Mouse (Mus musculus) CH12.LX (cell line): ENCODE results near the gene Ank2. TPM values are rescaled to one million over a fixed set of nuclear protein-coding genes. Genes with fewer than 3 reads are reported as not detected.

Experiments
- DNase-seq: peaks from one replicate; pipeline ENCODE4 v3.0.0-alpha.2; 2013; ENCODE audit errors: extremely low read depth
- H3K27ac ChIP-seq: 2 replicates; pipeline ENCODE4 v1.5.1; 2012; ENCODE audit warnings: low read depth, mild to moderate bottlenecking, control low read depth, moderate library complexity; ENCODE audit not compliant: insufficient read depth
- H3K27me3 ChIP-seq: replicated peaks from 2 replicates; pipeline ENCODE3; 2012; ENCODE audit warnings: inconsistent platforms
- H3K36me3 ChIP-seq, 2 experiments: replicated peaks in 1 of 2; 2 replicates each; pipeline versions ENCODE3 to v1.6.1; 2012; ENCODE audit warnings: inconsistent platforms in 1 of 2, low read length in 1 of 2, mild to moderate bottlenecking in 1 of 2, mixed read lengths in 1 of 2, moderate library complexity in 1 of 2; ENCODE audit not compliant: control insufficient read depth in 1 of 2, insufficient read depth in 1 of 2
- H3K4me1 ChIP-seq, 2 experiments: 2 replicates each; pipeline ENCODE4 v1.6.1; 2012; ENCODE audit warnings: inconsistent platforms in 1 of 2, moderate library complexity in 1 of 2; ENCODE audit not compliant: insufficient read depth in 2 of 2, control insufficient read depth in 1 of 2
- H3K4me2 ChIP-seq: 2 replicates; pipeline ENCODE4 v1.6.1; 2012; ENCODE audit warnings: low read depth, mild to moderate bottlenecking, control low read depth; ENCODE audit not compliant: poor library complexity, insufficient read depth, severe bottlenecking
- H3K4me3 ChIP-seq, 3 experiments: fragments of 150-350 bp in 1 of 3; sonication (generic) in 1 of 3; replicated peaks in 1 of 3; 2 replicates each; pipeline versions ENCODE3 to v1.5.1; 2011 to 2012; ENCODE audit warnings: low read depth in 2 of 3, low read length in 2 of 3, mild to moderate bottlenecking in 2 of 3, moderate library complexity in 2 of 3, control low read depth in 1 of 3, improper control_type of control experiment in 1 of 3, inconsistent platforms in 1 of 3, mixed read lengths in 1 of 3; ENCODE audit not compliant: poor library complexity in 1 of 3
- H3K79me2 ChIP-seq: replicated peaks from 2 replicates; pipeline ENCODE4 v1.6.1; 2012; ENCODE audit warnings: mild to moderate bottlenecking, moderate library complexity; ENCODE audit not compliant: control insufficient read depth, poor library complexity, insufficient read depth, severe bottlenecking; ENCODE audit errors: extremely low read depth
- H3K9ac ChIP-seq: 2 replicates; pipeline ENCODE4 v1.6.1; 2012; ENCODE audit warnings: low read depth, mild to moderate bottlenecking, control low read depth, moderate library complexity; ENCODE audit not compliant: insufficient read depth
- H3K9me3 ChIP-seq: replicated peaks from 2 replicates; pipeline ENCODE3; 2012; ENCODE audit warnings: low read length, inconsistent platforms, mixed read lengths
- CTCF ChIP-seq, 2 experiments: IDR thresholded peaks in 1 of 2; conservative IDR thresholded peaks in 1 of 2; 2 replicates each; pipeline ENCODE4 v1.5.1; 2011 to 2012; ENCODE audit warnings: low read depth in 2 of 2, low read length in 2 of 2, improper control_type of control experiment in 1 of 2, inconsistent platforms in 1 of 2, mild to moderate bottlenecking in 1 of 2, moderate library complexity in 1 of 2
- GABPA ChIP-seq: IDR thresholded peaks from 2 replicates; pipeline ENCODE4 v1.6.1; 2012; ENCODE audit warnings: low read depth, low read length, improper control_type of control experiment, inconsistent platforms; ENCODE audit not compliant: insufficient replicate concordance
- IRF4 ChIP-seq: IDR thresholded peaks from 2 replicates; pipeline ENCODE4 v1.6.1; 2014; ENCODE audit warnings: low read depth, mild to moderate bottlenecking, inconsistent platforms, low read length, improper control_type of control experiment
- JUN ChIP-seq: IDR thresholded peaks from 2 replicates; pipeline ENCODE4 v1.6.1; 2011; ENCODE audit warnings: low read depth, mild to moderate bottlenecking, low read length, improper control_type of control experiment, moderate library complexity; ENCODE audit not compliant: insufficient read depth
- JUND ChIP-seq: conservative IDR thresholded peaks from 2 replicates; pipeline ENCODE4 v1.6.1; 2011; ENCODE audit warnings: low read depth, low read length, improper control_type of control experiment
- KAT2A ChIP-seq: IDR thresholded peaks from 2 replicates; pipeline ENCODE4 v1.6.1; 2012; ENCODE audit warnings: low read length, improper control_type of control experiment, inconsistent platforms; ENCODE audit not compliant: insufficient replicate concordance
- MAZ ChIP-seq: IDR thresholded peaks from 2 replicates; pipeline ENCODE4 v1.6.1; 2012; ENCODE audit warnings: low read depth, mild to moderate bottlenecking, inconsistent platforms, low read length, improper control_type of control experiment, moderate library complexity
- MXI1 ChIP-seq: IDR thresholded peaks from 2 replicates; pipeline ENCODE4 v1.6.1; 2011; ENCODE audit warnings: mild to moderate bottlenecking, low read depth, low read length, improper control_type of control experiment
- PAX5 ChIP-seq: IDR thresholded peaks from 2 replicates; pipeline ENCODE4 v1.6.1; 2012; ENCODE audit warnings: low read length, inconsistent platforms, mixed read lengths
- RAD21 ChIP-seq: IDR thresholded peaks from 2 replicates; pipeline ENCODE4 v1.6.1; 2011; ENCODE audit warnings: low read depth, mild to moderate bottlenecking, low read length, improper control_type of control experiment, moderate library complexity
- SIN3A ChIP-seq: IDR thresholded peaks from 2 replicates; pipeline ENCODE4 v1.6.1; 2012; ENCODE audit warnings: low read length, improper control_type of control experiment, inconsistent platforms
- USF1 ChIP-seq: IDR thresholded peaks from 2 replicates; pipeline ENCODE4 v1.6.1; 2014; ENCODE audit warnings: low read depth, mild to moderate bottlenecking, inconsistent platforms, low read length, improper control_type of control experiment
- USF2 ChIP-seq: conservative IDR thresholded peaks from 2 replicates; pipeline ENCODE4 v1.6.1; 2011; ENCODE audit warnings: low read depth, low read length, improper control_type of control experiment
- ZKSCAN1 ChIP-seq: IDR thresholded peaks from 2 replicates; pipeline ENCODE4 v1.6.1; 2012; ENCODE audit warnings: low read depth, inconsistent platforms, low read length, improper control_type of control experiment, borderline replicate concordance
- ZNF384 ChIP-seq: IDR thresholded peaks from 2 replicates; pipeline ENCODE4 v1.6.1; 2012; ENCODE audit warnings: low read depth, low read length, improper control_type of control experiment, inconsistent platforms
- dilution Hi-C: fragments of 300-500 bp; cut with MboI; formaldehyde crosslinking; loops from 2 replicates; pipeline ENCODE4 v1.14.3; 2020; ENCODE audit warnings: low sequenced_read_pairs; ENCODE audit not compliant: extremely low pct_unique_long_range_greater_than_20kb, extremely low pct_ligation_motif_present
- in situ Hi-C: fragments of 300-500 bp; cut with MboI; formaldehyde crosslinking; loops from 3 replicates; pipeline ENCODE4 v1.14.3; 2019; ENCODE audit warnings: low sequenced_read_pairs, low pct_ligation_motif_present, low pct_unique_long_range_greater_than_20kb, mixed read lengths
- polyA plus RNA-seq: library from polyadenylated mRNA; unstranded; fragments of >175 nt; gene quantifications from 2 replicates; pipeline ENCODE4 v1.2.1, GENCODE M21; 2012; ENCODE audit warnings: low read depth; ENCODE audit not compliant: insufficient read length
- total RNA-seq, 2 experiments: library from RNA; depleted of rRNA; stranded (reverse); fragments of 300-350 nt in 1 of 2; fragments of >200 nt in 1 of 2; gene quantifications; 2 replicates each; pipeline ENCODE4 v1.2.3; 2012 to 2014

Gene Ank2
- total and polyA plus RNA-seq, 3 experiments = 3.9 to 20.9 (median 12.2) TPM

DNA sequence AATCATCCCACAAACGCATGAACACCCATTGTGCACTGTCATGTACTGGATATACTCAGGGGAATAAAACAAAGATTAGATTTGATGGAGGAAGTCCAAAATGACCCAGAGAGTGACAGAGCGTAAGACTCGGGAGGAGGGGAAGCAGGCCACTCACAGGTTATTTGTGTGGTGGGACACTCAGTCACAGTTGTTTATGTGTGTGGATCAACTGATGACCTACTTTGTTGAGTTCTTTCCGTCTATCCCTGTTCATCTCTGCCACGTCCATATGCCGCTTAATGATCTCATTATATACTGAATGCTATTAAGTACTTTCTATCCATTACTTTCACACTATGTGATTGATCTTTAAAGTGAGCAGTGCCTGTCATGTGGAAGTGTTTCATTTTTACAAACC lies 187.6 kb downstream of the Ank2 start:
- no peak overlapping the region for H3K27ac ChIP-seq
- dilution Hi-C loops (no loop called here), in situ Hi-C loops (no loop called here)
- no peak overlapping the region for H3K4me3 ChIP-seq
- no peak for DNase-seq
- no peaks in the 10 kb centered on the region; a peak in 1 of 4 replicates for H3K4me1 ChIP-seq
- TF ChIP-seq JUN = no peak
- TF ChIP-seq ZKSCAN1 = no peak
- no peak for TF ChIP-seq USF2
- no peak for TF ChIP-seq KAT2A
- TF ChIP-seq JUND = no peak
- no peak for TF ChIP-seq IRF4
- no peak for TF ChIP-seq SIN3A
- no peak for TF ChIP-seq USF1
- TF ChIP-seq GABPA = no peak
- TF ChIP-seq MAZ = no peak
- TF ChIP-seq MXI1 = no peak
- H3K9me3 ChIP-seq = no peaks in the 10 kb centered on the region
- no peaks in the 10 kb centered on the region for H3K79me2 ChIP-seq
- no peak overlapping the region for H3K4me2 ChIP-seq
- H3K36me3 ChIP-seq = no peaks in the 10 kb centered on the region
- H3K27me3 ChIP-seq = no peaks in the 10 kb centered on the region
- H3K9ac ChIP-seq = no peak overlapping the region

DNA sequence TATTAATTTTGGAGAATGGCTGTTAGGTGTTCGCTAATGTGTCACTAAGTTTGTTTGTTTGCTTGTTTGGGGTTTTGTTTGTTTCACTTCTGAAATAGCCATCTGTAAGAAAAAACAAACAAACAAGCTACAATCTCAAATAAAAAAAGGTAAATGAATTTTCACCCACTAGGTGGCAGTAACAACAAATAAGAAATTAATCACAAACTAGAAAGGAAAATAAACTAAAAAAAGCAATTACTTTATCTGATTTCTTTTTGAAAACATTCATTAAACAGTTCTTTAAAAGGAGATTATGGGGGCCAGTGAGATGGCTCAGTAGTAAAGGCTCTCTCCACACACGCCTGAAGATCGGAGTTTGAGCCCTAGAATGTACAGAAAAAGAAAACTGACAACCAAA lies 189.1 kb downstream of the Ank2 start:
- Histone ChIP-seq H3K4me2 (no peak overlapping the region), H3K9ac (no peak overlapping the region), H3K9me3 (no peaks in the 10 kb centered on the region), H3K27ac (no peak overlapping the region), H3K36me3 (no peaks in the 10 kb centered on the region), H3K4me1 (no peaks in the 10 kb centered on the region), H3K27me3 (no peaks in the 10 kb centered on the region), H3K4me3 (no peak overlapping the region), H3K79me2 (no peaks in the 10 kb centered on the region)
- TF ChIP-seq ZNF384 (0 out of 2 replicates have a peak, but pooled peaks have one; percentile 29), PAX5 (no peak), RAD21 (peak; percentile 27), CTCF (conservative IDR thresholded peaks at IDR 0.05 in 1 of 2, IDR thresholded peaks at IDR 0.05 in 1 of 2; ENCODE audit: low read depth in 2 of 2, low read length in 2 of 2) (peak in 1 of 2 experiments; percentile 50; a peak in 2 of 4 replicates)
- dilution Hi-C loops = no loop called here
- in situ Hi-C loops = no loop called here
- DNase-seq = no peak
